Comparison of ENCODE assay signal across 8 mouse cellular contexts in the genomic region with DNA sequence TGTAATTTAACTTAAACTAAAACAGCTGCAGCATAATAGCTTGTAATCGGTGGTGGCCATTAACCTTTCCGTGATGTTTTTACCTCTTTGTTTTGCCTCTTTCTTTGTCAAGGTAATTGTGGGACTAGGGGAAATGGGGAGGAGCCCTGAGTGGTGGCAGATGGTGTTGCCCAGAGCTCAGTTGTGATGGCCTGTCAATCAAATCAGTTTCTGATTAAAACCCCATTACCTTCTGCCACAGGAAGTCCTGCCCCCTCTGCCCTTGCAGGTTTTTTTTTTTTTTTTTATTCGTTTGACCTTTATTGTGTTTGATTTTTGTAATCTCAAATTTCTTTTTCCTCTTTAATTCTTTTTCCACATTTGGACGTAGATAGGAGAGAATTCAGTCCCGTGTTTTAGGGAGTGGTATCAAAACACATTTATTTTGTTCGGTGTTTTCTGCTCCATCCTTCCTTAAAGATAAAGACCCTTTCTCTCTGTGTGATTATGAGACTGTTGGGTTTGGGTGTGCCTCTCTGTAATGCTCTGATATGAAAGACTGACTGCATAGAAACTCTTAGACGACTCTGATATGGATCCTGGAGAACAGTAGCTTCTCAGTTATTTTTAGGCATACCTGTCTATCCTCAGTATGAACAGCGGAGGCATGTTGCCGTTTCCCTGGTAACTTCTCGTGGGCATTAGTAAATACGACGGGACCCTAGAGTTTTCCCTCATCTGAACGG.
A peak's percentile ranks its signal among the peaks of the same experiment; 100 is the strongest.
DNase-seq lines count a peak whose midpoint lies in the region; ATAC-seq and TF ChIP-seq lines count a peak whose summit lies in the region.
"Had no signal": no experiment of that assay in that cellular context is flagged by ENCODE, and none has a peak within 500 bp of the region (broad histone marks: within the 10 kb centered on the region; RNA-seq: fewer than 3 reads in every experiment).

No protein-coding gene starts in this region.

- 0 out of 2 replicates have a peak, but pooled peaks cover 4% of the 10 kb centered on the region for H3K4me1 ChIP-seq in stomach, embryonic 14.5 days (ENCODE audit: control insufficient read depth, insufficient read depth, low read length)
- no peaks in the 10 kb centered on the region for H3K4me1 ChIP-seq in stomach, postnatal 0 days (replicated peaks; ENCODE audit: control insufficient read depth, insufficient read depth)
- H3K4me1 ChIP-seq in forebrain, embryonic 13.5 days = peaks cover 26% of the 10 kb centered on the region
- H3K4me1 ChIP-seq in liver, embryonic 13.5 days (replicated peaks) = peaks cover 95% of the 10 kb centered on the region

- no peak for DNase-seq in stomach, postnatal 0 days (ENCODE audit: low spot score)
- peak; percentile 42 for DNase-seq in liver, embryonic 13.5 days
- DNase-seq in right cerebral cortex, postnatal 10 days (ENCODE audit: low spot score in 2 of 2) = no peak
- DNase-seq in cerebellum, adult 11 months = no peak
- DNase-seq in thymus, postnatal 25 days = no peak

- no peaks in the 10 kb centered on the region for H3K27me3 ChIP-seq in stomach, embryonic 14.5 days (ENCODE audit: control insufficient read depth, insufficient read depth, low read length)
- H3K27me3 ChIP-seq in stomach, postnatal 0 days (ENCODE audit: control insufficient read depth, insufficient read depth, low read length) = no peaks in the 10 kb centered on the region
- no peaks in the 10 kb centered on the region for H3K27me3 ChIP-seq in forebrain, embryonic 13.5 days
- no peaks in the 10 kb centered on the region for H3K27me3 ChIP-seq in liver, embryonic 13.5 days
- H3K27me3 ChIP-seq: lung, embryonic 15.5 days had no signal

- no peaks in the 10 kb centered on the region for H3K36me3 ChIP-seq in stomach, embryonic 14.5 days (ENCODE audit: control insufficient read depth, insufficient read depth, low read length)
- H3K36me3 ChIP-seq in stomach, postnatal 0 days (ENCODE audit: control insufficient read depth, insufficient read depth, low read length) = no peaks in the 10 kb centered on the region
- H3K36me3 ChIP-seq in forebrain, embryonic 13.5 days (ENCODE audit: poor library complexity, severe bottlenecking) = no peaks in the 10 kb centered on the region
- no peaks in the 10 kb centered on the region for H3K36me3 ChIP-seq in liver, embryonic 13.5 days
- H3K36me3 ChIP-seq: lung, embryonic 15.5 days had no signal

- no peak overlapping the region for H3K9ac ChIP-seq in stomach, embryonic 14.5 days (replicated peaks; ENCODE audit: low read depth, low read length)
- H3K9ac ChIP-seq in stomach, postnatal 0 days (ENCODE audit: low read length) = no peak overlapping the region
- H3K9ac ChIP-seq in forebrain, embryonic 13.5 days = no peak overlapping the region
- peak overlapping the region; percentile 60 for H3K9ac ChIP-seq in liver, embryonic 13.5 days
- H3K9ac ChIP-seq: lung, embryonic 15.5 days had no signal

- no peaks in the 10 kb centered on the region for H3K9me3 ChIP-seq in stomach, embryonic 14.5 days (ENCODE audit: control insufficient read depth, low read depth, low read length)
- H3K9me3 ChIP-seq in stomach, postnatal 0 days (ENCODE audit: control insufficient read depth, low read length) = no peaks in the 10 kb centered on the region
- no peaks in the 10 kb centered on the region for H3K9me3 ChIP-seq in forebrain, embryonic 13.5 days (replicated peaks)
- H3K9me3 ChIP-seq in liver, embryonic 13.5 days (replicated peaks) = no peaks in the 10 kb centered on the region
- H3K9me3 ChIP-seq: lung, embryonic 15.5 days had no signal

- no peak overlapping the region for H3K27ac ChIP-seq in stomach, embryonic 14.5 days (ENCODE audit: low read length)
- H3K27ac ChIP-seq in stomach, postnatal 0 days (replicated peaks) = no peak overlapping the region
- no peak overlapping the region for H3K27ac ChIP-seq in forebrain, embryonic 13.5 days
- peak overlapping the region; percentile 91 for H3K27ac ChIP-seq in liver, embryonic 13.5 days
- H3K27ac ChIP-seq: lung, embryonic 15.5 days had no signal

- WGBS in stomach, embryonic 14.5 days = 67% methylated on average over 13 of the region's 13 CpGs
- WGBS in stomach, postnatal 0 days = 61% methylated on average over 13 of the region's 13 CpGs
- WGBS in forebrain, embryonic 13.5 days = 64% methylated on average over 13 of the region's 13 CpGs
- 16% methylated on average over 13 of the region's 13 CpGs for WGBS in liver, embryonic 13.5 days (ENCODE audit: insufficient replicate concordance)

- no peak overlapping the region for H3K4me2 ChIP-seq in stomach, embryonic 14.5 days (replicated peaks; ENCODE audit: low read depth, low read length)
- H3K4me2 ChIP-seq in stomach, postnatal 0 days (replicated peaks; ENCODE audit: low read depth) = no peak overlapping the region
- no peak overlapping the region for H3K4me2 ChIP-seq in forebrain, embryonic 13.5 days
- peak overlapping the region; percentile 83 for H3K4me2 ChIP-seq in liver, embryonic 13.5 days
- H3K4me2 ChIP-seq: lung, embryonic 15.5 days had no signal

- ATAC-seq in stomach, embryonic 14.5 days (ENCODE audit: insufficient number of reproducible peaks, insufficient read depth, low FRiP score, low read depth) = peak; percentile 71; the same call in 1 of the 2 replicates
- ATAC-seq in stomach, postnatal 0 days (ENCODE audit: low FRiP score, low TSS enrichment) = no peak
- peak; percentile 68 for ATAC-seq in forebrain, embryonic 13.5 days
- peak; percentile 95 for ATAC-seq in liver, embryonic 13.5 days (ENCODE audit: low read depth)

- H3K4me3 ChIP-seq in stomach, embryonic 14.5 days (ENCODE audit: low read depth, low read length) = no peak overlapping the region
- H3K4me3 ChIP-seq in stomach, postnatal 0 days (ENCODE audit: low read depth, low read length) = no peak overlapping the region
- no peak overlapping the region for H3K4me3 ChIP-seq in forebrain, embryonic 13.5 days
- peak overlapping the region; percentile 54 for H3K4me3 ChIP-seq in liver, embryonic 13.5 days (replicated peaks)
- H3K4me3 ChIP-seq: lung, embryonic 15.5 days had no signal

- no peak for TF ChIP-seq CTCF in stomach, postnatal 0 days (IDR thresholded peaks at IDR 0.05; ENCODE audit: low read depth)

- TF ChIP-seq EP300 in stomach, postnatal 0 days (optimal IDR thresholded peaks at IDR 0.05) = no peak
